Mouse (Mus musculus) 3134 (cell line): ENCODE results near the gene Gpr157.
"Not testable (repeated sequence)": the region's sequence is repeated elsewhere in the genome, so short reads cannot be mapped to it uniquely, and the experiment has no call there.

Source experiments
- DNase-seq: peaks from one replicate; pipeline ENCODE4 v3.0.0-alpha.2; 2011; ENCODE audit warnings: low spot score; ENCODE audit not compliant: insufficient read length; ENCODE audit errors: extremely low read depth

Gpr157 gene

GRCm38 (mm10) chr4:150087161-150087889 lies at the start of gene Gpr157:
Gene Gpr157, plus strand, starts transcription at chr4:150087365.
- DNase-seq = peak; percentile 96

GRCm38 (mm10) chr4:150038533-150038932 lies 48.6 kb upstream of the Gpr157 start:
- DNase-seq = no peak

- no peak for DNase-seq
Measured at GRCm38 (mm10) chr4:150040003-150040581, 47.1 kb upstream of the Gpr157 start.

GRCm38 (mm10) chr4:150040856-150041255 lies 46.3 kb upstream of the Gpr157 start:
- DNase-seq = not testable (repeated sequence)

- DNase-seq = no peak
Measured at GRCm38 (mm10) chr4:150041346-150042110, 45.6 kb upstream of the Gpr157 start.

GRCm38 (mm10) chr4:150043591-150043990 lies 43.6 kb upstream of the Gpr157 start:
- no peak for DNase-seq

- peak; percentile 79 for DNase-seq
Measured at GRCm38 (mm10) chr4:150048038-150048437, 39.1 kb upstream of the Gpr157 start.

GRCm38 (mm10) chr4:150048478-150049156 lies 38.5 kb upstream of the Gpr157 start:
- peak; percentile 69 for DNase-seq

- no peak for DNase-seq
Measured at GRCm38 (mm10) chr4:150049157-150049513, 38.0 kb upstream of the Gpr157 start.

GRCm38 (mm10) chr4:150049564-150050226 lies 37.5 kb upstream of the Gpr157 start:
- DNase-seq = peak; percentile 53

GRCm38 (mm10) chr4:150051514-150051913 lies 35.7 kb upstream of the Gpr157 start:
- DNase-seq = no peak

GRCm38 (mm10) chr4:150052380-150052779 lies 34.8 kb upstream of the Gpr157 start:
- no peak for DNase-seq

GRCm38 (mm10) chr4:150056171-150056570 lies 31.0 kb upstream of the Gpr157 start:
- peak; percentile 40 for DNase-seq

GRCm38 (mm10) chr4:150057722-150058121 lies 29.4 kb upstream of the Gpr157 start:
- no peak for DNase-seq

GRCm38 (mm10) chr4:150059841-150060468 lies 27.2 kb upstream of the Gpr157 start:
- peak; percentile 68 for DNase-seq

GRCm38 (mm10) chr4:150060469-150061170 lies 26.5 kb upstream of the Gpr157 start:
- peak; percentile 79 for DNase-seq

GRCm38 (mm10) chr4:150061432-150062225 lies 25.5 kb upstream of the Gpr157 start:
- no peak for DNase-seq

GRCm38 (mm10) chr4:150066706-150067323 lies 20.4 kb upstream of the Gpr157 start:
- no peak for DNase-seq
